Mouse (Mus musculus): ENCODE data around the gene Fopnl.

Fopnl gene

DNA sequence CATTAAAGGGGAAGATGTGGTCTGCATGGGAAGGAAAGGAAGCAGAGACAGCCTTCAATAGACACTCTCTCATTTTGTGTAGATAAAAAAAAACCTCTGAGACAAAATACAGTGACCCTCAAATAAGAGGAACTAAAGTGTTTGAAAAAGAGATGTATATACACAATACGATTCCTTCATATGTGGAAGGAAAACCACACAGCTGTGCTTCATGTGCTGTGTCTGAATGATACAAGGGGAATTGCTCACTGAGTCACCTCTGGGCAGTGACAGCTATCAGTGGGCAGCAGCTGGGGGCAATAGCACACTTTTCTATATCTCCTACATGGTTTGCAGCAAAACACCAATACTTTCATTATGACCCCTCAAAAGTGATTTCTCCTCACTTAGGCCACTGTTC lies 9.8 kb downstream of the Fopnl start:
- no peak for DNase-seq (ENCODE audit: low read depth, low spot score)

DNA sequence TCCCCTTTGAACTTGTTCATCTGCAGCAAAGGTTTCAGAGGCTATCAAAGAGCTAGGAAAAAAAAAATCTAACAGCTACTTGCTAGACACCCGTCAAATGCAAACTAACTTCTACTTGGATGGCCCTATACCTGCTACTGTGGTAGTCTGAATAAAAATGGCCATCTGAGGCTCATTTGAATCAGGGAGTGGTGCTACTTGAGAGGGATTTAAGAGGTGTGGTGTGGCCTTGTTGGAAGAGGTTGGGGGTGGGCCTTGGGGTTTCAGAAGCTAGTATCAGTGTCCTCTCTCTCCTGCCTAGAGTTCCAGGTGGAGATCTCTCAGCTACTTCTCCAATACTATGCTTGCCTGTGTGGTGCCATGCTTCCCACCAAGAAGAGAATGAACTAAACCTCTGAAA lies 10.8 kb downstream of the Fopnl start:
- DNase-seq (ENCODE audit: low read depth, low spot score), result no peak

DNA sequence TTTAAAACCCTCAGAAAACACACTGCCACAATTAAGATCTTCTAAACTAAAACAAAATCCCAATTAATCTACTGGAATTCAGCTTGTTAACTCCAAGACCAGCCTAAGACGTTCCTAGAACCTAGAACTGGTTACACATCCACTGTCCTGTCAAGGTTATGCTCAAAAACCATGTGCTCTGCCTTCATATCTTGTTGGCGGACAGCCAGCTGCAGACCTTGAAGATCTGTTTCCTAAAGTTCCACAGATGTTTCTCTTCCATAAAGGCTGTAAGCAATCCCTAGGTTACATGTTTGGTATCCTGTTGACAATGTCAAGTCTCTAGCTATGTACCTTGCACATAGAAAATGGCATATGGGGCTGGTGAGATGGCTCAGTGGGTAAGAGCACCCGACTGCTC lies 12.4 kb downstream of the Fopnl start:
- DNase-seq (ENCODE audit: low read depth, low spot score), result no peak

DNA sequence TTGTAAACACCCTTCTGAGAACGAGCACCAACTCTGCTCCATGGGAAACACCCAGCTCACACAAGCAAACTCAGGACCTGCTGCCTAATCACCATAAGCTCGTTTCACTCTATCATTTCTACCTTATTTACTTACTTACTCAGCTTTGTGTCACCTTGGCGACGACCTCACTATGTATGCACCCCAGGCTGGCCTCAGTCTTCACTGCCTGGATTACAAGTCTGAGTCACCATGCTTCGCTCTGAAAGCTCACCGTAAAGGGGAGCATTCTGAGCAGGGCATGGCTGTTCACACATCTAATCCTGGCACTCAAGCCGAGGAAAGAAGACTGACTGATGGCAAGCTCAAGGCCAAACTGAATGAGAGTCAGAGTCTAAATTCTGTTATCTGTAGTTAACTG lies 13.5 kb downstream of the Fopnl start:
- no peak for DNase-seq (ENCODE audit: low read depth, low spot score)

DNA sequence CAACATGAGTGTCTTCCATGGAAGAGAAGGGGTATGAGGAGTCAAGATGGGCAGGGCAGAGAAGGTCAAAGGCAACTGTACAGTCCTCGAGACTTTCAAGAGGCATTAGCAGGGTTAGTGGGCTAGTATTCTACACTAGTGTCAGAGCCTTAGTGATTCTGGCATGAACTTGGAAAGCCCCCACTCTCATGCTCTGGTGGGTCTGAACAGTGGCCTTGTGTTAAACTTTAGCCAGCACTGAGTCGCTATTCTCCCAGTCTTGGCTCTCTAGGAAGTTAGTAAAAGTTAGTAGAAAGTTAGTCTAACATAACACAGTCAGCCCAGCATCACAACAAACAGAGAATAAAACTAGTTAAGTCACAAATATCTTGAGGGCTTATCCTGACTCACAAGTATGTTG lies 14.1 kb downstream of the Fopnl start:
- DNase-seq (ENCODE audit: low read depth, low spot score), result no peak

DNA sequence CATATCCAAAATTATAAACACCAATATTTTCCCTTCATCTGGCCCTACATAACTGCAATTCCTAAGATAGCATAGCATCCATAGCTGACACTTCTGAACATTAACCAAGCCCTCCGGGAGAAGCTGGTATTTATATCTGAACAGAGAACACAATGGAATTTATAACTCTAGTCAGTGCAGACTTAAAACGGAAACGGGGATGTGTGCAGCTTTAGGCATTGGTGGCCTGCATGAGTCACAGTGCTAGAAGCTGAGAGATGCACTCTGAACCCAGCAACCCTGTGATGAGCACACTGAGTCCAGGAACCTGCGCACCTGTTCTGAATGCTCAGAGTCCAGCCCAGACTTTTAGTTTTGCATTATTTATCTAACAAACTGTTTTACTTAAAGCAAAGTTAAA lies 18.7 kb downstream of the Fopnl start:
- DNase-seq (ENCODE audit: low read depth, low spot score), result no peak

DNA sequence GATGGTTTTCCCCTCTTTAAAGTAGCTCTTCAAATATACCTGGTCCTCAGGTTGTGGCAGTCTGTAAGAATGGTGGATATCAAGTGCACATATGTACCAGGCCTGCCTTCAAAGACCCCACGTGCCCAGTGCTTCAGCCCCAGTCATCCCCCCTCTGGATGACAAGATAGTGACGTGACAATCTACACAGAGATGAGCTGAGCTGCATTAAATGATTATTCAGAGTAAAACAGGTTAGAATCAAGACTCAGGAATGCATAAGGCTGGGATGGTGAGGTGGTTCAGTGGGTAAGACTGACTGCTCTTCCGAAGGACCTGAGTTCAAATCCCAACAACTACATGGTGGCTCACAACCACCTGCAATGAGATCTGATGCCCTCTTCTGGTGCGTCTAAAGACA lies 19.5 kb downstream of the Fopnl start:
- no peak for DNase-seq (ENCODE audit: low read depth, low spot score)

DNA sequence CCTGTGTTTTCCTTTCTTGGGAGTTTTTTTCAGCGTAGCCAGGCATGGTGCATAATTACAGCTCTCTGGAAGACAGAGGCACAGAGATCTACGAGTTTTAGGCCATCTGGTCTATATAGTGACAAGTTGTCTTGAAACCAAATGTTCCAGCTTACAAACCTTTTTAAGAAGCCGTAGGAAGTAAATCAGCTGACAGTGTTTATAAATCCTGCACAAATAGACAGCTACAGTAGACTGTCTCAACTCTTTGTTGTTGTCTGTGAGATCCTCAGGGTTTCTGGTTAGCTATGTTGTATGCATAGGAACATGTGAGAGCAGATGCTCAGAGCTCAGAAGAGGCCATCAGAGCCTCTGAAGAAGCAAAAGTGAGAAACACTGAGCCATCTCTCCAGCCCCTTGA lies 20.1 kb downstream of the Fopnl start:
- DNase-seq (ENCODE audit: low read depth, low spot score), result no peak

DNA sequence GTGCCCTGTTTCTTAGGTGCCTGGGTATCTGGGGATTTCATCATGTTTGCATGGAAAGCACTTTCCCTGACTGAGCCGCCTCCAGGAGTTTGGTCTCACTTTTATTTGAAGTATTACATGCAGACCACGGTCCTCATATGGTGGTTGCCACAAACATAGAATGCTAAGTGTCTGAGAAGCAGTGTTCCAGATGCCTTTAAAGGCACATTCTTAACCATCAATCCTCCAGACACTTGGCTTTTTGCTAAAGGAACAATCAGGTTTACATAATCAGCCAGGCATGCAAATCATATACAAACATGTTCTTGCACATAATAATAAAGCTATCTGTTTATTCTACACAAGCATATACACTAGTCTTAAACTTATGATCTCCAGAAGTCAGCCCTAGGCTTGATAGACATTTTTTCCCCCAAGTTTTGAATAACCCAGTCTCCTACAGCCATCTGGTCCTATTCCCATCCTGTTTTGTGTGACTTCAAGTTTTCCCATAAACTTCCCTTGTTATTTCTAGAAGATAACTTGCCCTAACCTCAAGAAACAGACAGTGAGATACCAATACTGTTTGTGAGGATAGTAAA lies 20.6 kb downstream of the Fopnl start:
- DNase-seq (ENCODE audit: low read depth, low spot score), result no peak

DNA sequence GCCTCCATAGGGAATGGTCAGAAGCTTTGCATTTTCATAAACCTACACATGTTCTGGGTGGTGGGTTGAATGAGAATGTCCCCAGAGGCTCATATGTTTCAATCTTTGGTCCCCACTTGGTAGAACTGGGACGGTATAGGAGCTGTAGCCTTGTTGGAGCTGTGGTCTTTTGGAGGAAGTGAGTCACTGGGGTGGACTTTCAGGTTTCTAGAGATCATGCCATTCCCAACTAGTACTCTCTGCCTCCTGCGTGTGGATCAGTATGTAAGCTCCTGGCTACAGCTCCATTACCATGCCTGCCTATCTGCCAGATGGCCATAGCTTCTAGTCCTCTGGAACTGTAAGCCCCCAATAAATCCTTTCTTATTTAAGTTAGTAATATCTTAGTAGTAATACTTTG lies 21.9 kb downstream of the Fopnl start:
- no peak for DNase-seq (ENCODE audit: low read depth, low spot score)

DNA sequence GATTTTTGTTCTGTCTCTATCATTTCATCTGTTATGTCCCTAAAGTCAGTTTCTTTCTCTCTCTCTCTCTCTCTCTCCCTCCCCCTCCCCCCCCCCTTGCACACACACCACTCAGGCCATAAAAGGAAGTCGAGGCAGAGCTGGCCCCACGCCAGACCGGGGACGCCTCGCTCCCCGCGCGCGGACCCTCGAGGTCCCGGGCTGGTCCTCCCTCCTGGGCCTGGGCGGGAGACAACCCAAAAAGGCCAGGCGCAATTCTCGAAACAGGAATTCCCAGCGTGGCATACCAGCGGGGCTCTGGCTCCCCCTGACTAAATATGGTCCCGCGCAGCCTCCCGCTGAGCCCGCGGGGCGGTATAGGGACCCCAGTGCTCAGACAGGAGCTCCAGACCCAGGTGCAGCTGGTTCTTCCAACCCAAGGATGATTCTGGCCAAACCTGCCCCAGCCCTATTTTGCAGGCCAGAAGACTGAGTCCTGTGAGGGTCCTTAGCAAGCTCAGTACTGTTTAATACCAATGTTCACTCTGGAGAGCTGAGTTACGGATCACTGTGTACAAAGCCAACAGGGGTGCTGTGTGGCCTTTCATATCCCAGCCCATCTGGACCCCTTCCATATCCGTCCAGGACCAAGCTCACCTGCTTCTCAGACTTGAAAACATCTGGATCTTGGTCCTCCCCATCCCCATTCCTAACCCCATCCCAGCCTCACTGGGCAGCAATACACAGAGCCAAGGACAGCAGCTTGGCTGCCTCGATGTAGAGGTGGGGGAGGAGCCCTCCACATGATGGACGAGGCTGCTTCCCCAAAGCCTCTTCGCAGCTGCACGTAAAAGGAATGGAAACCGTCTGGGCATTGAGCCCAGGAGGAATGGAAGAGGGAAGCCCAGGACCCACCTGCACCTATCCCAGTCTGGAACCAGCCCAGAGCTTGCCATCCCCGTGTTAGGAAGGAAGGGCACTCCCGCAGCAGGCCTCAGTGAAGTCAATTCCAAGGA lies 24.7 kb downstream of the Fopnl start:
- no peak for DNase-seq (ENCODE audit: low read depth, low spot score)

DNA sequence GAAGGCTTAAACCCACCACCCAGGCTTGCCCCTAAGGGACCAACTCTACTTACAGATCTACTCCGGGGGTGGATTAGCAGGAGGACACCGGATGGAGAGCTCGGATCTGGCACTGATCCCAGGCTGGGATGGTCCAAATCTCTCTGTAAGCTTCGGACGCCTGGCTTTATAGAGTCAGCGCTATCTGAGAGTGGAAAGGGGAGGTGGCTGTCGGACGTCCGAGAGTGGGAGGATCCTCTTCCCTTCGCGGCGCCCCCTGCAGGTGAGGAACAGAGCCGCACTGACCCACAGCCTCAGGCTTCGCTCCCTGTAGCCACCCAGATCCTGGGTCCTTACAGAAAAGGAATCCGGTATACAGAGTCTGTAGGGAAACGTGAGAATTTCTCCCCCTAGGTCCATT lies 26.0 kb downstream of the Fopnl start, which contains the start of gene Myh11:
Gene Myh11, minus strand, starts transcription at position 150 of the 400 bp plus-strand sequence.
- peak; percentile 73 for DNase-seq (ENCODE audit: low read depth, low spot score)

DNA sequence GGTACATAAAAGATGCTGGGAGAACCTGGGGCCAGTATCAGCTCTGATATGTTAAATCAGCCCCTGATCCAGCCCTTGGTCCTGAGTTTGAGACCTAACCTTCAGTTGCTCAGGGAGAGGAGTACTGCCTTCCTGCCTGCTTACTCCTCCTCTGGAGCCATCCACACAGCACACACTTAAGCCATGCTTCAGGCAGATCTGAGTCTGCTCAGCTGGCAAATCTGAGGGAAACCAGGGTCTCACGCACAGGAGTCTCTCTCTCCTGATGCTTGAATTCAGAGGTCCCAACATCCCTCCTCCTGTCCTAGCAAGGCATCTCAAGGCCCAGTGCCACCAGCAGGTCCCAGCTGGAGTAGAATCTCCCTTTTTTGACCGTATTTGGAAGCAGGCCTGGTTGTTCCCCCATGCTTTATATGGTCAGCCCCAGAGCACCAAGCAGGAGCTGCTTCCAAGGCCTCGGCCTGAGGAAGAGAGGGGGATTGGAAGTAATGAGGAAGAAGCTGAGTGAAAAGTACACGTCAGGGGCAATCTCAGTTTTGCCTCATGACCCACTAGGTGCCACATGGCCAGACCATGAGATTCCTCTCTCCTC lies 44.7 kb downstream of the Fopnl start:
- no peak for DNase-seq (ENCODE audit: low read depth, low spot score)

DNA sequence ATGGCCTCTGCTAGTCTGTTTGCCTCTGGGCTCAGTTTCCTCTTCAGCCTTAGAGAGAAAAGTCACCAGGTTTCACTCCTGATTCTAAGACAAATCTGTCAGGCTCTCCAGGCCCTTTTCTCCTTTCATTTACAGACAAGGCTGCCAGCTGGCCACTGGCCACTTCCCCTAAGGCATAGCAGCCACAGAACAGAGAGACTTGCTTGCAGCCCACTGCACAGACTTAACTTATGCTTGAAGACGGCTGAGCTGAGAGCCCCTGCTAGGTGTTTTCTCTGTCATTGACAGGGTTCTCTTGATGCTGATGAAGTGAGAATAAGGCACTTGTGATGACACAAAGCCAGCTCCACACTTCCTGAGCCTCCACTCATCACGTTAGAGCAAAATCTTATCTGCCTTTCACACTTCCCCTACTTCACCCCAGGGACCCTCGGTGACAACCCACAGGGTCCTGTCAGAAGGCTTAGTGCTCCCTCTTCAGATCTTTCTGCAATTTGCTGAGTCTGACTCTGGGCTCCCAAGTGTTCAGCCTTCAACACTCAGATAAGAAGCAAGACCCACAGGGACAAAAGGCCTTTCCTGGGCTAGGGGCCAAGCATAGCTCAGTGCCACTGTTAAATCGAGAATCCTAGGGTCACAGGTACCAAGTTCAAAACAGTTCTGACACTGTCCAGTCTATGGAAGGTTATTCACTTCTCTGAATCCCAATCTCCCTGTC lies 51.8 kb downstream of the Fopnl start:
- DNase-seq (ENCODE audit: low read depth, low spot score), result no peak

DNA sequence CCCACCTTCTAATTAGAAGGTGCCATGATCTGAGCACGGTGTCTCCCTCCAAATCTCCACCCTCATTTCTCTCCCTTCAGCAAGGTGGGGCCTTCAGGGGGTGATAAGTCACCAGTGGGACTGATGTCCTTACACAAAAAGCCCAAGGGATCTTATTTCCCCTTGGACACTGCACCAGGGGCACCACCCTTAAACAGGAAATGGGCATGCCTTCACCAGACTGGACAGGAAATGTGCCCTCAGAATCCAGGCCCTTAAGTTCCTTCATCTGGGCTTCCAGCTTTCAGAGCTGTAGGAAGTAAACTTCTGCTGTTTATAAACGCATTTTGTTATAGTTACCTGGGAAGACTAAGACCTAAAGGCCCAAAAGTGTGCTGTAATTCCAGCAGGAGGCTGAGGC lies 52.7 kb downstream of the Fopnl start:
- no peak for DNase-seq (ENCODE audit: low read depth, low spot score)

DNA sequence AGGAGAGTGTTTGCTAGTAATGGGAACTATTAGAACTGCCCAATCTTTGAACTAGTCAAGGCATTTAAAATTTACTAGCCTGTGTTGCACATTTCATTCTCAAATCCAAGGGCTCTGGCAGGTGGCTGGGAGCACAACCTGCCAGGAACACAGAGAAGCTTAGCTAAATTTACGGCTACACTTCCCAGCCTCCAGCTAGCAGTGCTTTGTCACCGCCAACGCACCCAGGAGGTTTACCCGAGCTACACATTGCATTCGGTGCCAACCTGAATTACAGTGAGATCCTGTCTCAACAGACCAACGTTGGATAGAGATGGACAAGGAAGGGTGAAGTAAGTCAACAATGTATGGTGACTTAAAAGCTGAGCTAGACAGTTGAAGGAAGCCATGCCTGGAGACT lies 54.0 kb downstream of the Fopnl start:
- DNase-seq (ENCODE audit: low read depth, low spot score), result no peak

DNA sequence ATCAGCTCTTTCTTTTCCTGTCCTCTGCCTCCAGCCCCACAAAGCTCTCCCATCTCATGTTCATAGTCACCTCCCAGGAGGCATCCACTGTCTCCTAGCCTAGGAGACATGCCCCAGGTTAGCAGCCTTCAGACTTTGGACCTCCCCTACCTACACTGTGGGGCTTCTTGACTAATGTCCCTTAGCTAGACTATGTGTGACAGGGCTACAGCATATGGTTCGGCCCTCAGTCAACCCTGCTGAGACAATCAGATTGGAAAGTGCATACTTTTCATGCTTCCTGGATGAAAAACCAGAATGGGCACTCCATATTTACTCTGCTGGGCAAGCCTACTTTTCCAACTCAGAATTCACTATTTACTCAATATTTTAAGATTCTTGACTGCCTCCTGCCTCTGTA lies 54.8 kb downstream of the Fopnl start:
- no peak for DNase-seq (ENCODE audit: low read depth, low spot score)

DNA sequence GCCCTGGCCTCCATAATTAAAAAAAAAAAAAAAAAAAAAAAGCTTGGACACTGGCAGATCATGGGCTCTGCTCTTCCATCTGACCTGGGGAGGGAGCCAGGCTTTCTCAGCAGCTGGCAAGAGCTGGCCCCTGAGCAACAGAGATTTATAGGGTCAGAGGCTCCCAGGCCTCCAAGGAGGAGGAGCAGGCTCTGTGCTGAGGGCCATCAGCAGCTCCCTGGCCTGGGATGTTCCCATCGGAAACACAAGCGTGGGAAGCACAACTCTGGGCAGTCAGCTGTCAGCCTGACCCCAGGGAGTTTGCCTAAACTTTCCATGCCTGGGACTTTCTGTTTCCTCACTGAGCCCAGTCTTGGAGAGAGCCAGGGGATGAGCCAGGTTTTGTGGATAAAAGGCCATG lies 58.3 kb downstream of the Fopnl start:
- no peak for DNase-seq (ENCODE audit: low read depth, low spot score)

DNA sequence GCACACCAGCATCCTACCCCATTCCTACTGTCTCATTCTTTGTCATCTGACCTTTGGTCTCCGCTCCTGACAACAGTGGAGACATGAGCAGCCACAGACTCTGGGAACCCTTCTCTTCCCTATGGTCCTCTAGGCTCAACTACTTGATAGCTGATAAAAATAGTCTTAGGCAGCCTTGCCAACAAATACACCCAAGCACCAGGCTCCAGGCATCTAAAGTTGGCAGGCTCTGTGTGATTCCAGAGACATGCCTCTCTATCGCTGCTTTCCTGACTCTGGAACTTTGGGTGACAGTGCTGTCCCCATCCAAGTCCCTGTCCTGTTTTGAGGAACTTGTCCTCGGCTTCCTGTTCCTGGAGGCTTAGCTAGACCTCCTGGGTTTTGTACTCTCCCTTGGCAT lies 63.6 kb downstream of the Fopnl start:
- DNase-seq (ENCODE audit: low read depth, low spot score), result no peak

DNA sequence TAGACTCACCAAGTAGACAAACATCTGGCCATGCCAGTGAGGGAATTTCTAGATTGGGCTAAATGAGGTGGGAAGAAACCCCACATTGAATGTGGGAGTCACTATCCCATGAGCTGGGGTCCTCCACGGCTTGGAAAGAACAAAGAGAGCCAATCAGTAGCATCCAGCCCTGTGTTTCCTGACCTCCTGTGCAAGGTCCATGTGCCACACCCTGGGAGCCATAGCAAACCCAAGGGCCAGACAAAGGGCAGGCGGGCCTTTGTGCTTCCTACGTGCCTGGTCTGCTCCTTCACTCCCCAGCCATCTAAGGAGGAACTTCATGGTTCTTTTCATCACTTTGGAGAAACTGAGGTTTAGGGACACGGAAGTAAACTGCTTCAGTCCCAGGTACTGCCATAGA lies 64.3 kb downstream of the Fopnl start:
- DNase-seq (ENCODE audit: low read depth, low spot score), result no peak

DNA sequence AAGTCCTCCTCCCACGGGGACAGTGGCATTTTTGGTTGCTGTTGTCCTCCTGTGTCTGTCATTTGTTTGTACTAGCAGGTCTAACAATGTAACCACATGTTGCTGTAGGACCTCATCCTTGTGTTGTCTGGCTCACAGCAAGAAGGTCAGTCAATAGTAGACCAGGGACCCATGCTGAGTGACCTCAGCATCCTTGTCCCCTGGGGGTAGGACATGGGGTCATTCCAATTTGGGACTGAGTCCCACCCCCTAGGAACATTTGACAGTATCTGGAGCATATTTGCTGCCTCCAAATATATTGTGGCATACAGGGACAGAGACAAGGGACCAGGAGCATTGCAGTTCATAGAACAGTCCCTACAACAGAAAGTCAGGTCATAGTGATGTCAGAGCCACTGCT lies 67.3 kb downstream of the Fopnl start:
- DNase-seq (ENCODE audit: low read depth, low spot score), result no peak
